Mouse (Mus musculus) cerebellum, adult 2 months (tissue): ENCODE measurements around the gene Zscan25. TPM values are rescaled to one million over a fixed set of nuclear protein-coding genes. Genes with fewer than 3 reads are reported as not detected.
"Not testable (repeated sequence)": the region's sequence is repeated elsewhere in the genome, so short reads cannot be mapped to it uniquely, and the experiment has no call there.

Experiments
- DNase-seq, 2 experiments: peaks; one replicate each; pipeline ENCODE4 v3.0.0; 2021
- H3K27ac ChIP-seq: fragments of 200-500 bp; 2 replicates; pipeline ENCODE4 v1.5.1; 2012; ENCODE audit warnings: low read length, control low read depth, inconsistent platforms; ENCODE audit not compliant: insufficient read depth
- H3K27me3 ChIP-seq: fragments of 200-500 bp; 2 replicates; pipeline ENCODE4 v1.6.1; 2012; ENCODE audit warnings: inconsistent platforms, mild to moderate bottlenecking, low read length, moderate library complexity; ENCODE audit not compliant: control insufficient read depth, insufficient read depth
- H3K4me1 ChIP-seq: fragments of 200-500 bp; 2 replicates; pipeline ENCODE4 v1.6.1; 2011; ENCODE audit warnings: low read length; ENCODE audit not compliant: control insufficient read depth, insufficient read depth
- H3K4me3 ChIP-seq: fragments of 200-500 bp; replicated peaks from 2 replicates; pipeline ENCODE3; 2011; ENCODE audit warnings: mild to moderate bottlenecking, low read depth, low read length, control low read depth; ENCODE audit not compliant: insufficient read depth
- CTCF ChIP-seq: fragments of 200-500 bp; IDR thresholded peaks from 2 replicates; pipeline ENCODE4 v1.5.1; 2011; ENCODE audit warnings: low read depth, mild to moderate bottlenecking, control low read depth, low read length, moderate library complexity, borderline replicate concordance; ENCODE audit not compliant: insufficient read depth
- POLR2A ChIP-seq: fragments of 200-500 bp; IDR thresholded peaks from 2 replicates; pipeline ENCODE4 v1.6.1; 2011; ENCODE audit warnings: low read length, control low read depth, borderline replicate concordance; ENCODE audit not compliant: insufficient read depth
- WGBS: fragments of 180-500 bp; shearing (Covaris S2); methylation state at CpG from one replicate; pipeline ENCODE4 v1.1.7; 2018; 5-methylcytosine and 5-hydroxymethylcytosine counted together
- polyA plus RNA-seq: library from polyadenylated mRNA; depleted of rRNA; stranded (reverse); fragments of >200 nt; gene quantifications from 2 replicates; pipeline ENCODE4 v1.2.3, GENCODE M21; 2012; rRNA removed

Gene Zscan25
- polyA plus RNA-seq, 1 experiment: 17.7 TPM

- no peaks in the 10 kb centered on the region for H3K27me3 ChIP-seq
- H3K27ac ChIP-seq: no peak overlapping the region
- 74% methylated on average over 1 of the region's 1 CpGs for WGBS
- no peak overlapping the region for H3K4me3 ChIP-seq
- DNase-seq: no peak
- TF ChIP-seq CTCF (no peak), POLR2A (no peak)
- no peaks in the 10 kb centered on the region for H3K4me1 ChIP-seq
Observed at GRCm38 (mm10) chr5:145317141-145317540, 36.8 kb downstream of the Zscan25 start.

GRCm38 (mm10) chr5:145338756-145339155 lies 58.5 kb downstream of the Zscan25 start:
- DNase-seq, H3K27me3 ChIP-seq, H3K4me1 ChIP-seq, H3K27ac ChIP-seq, H3K4me3 ChIP-seq: not testable (repeated sequence)

Other genes with a start within 250 kb of the Zscan25 start
- not detected in 2 replicates for gene Gm4871, start 247.7 kb upstream of the Zscan25 start, polyA plus RNA-seq
- not detected in 2 replicates for gene 1700018F24Rik, start 237.5 kb upstream of the Zscan25 start, polyA plus RNA-seq
- 214 and 221 TPM in 2 replicates for gene Arpc1a, start 196.7 kb upstream of the Zscan25 start, polyA plus RNA-seq
- gene Kpna7, start 196.5 kb upstream of the Zscan25 start, polyA plus RNA-seq: not detected in 2 replicates
- 46.2 and 50.2 TPM in 2 replicates for gene Arpc1b, start 166.3 kb upstream of the Zscan25 start, polyA plus RNA-seq
- 61.0 and 70.4 TPM in 2 replicates for gene Pdap1, start 140.3 kb upstream of the Zscan25 start, polyA plus RNA-seq
- gene Bud31, start 140.1 kb upstream of the Zscan25 start, polyA plus RNA-seq: 101 and 106 TPM in 2 replicates
- gene Ptcd1, start 113.4 kb upstream of the Zscan25 start, polyA plus RNA-seq: 20.2 and 22.4 TPM in 2 replicates
- 40.7 and 40.9 TPM in 2 replicates for gene Cpsf4, start 113.3 kb upstream of the Zscan25 start, polyA plus RNA-seq
- 438 and 445 TPM in 2 replicates for gene Atp5j2, start 88.4 kb upstream of the Zscan25 start, polyA plus RNA-seq
- 9.9 and 10.3 TPM in 2 replicates for gene Zkscan14, start 78.6 kb upstream of the Zscan25 start, polyA plus RNA-seq
- 11.0 and 11.2 TPM in 2 replicates for gene Zkscan5, start 75.9 kb upstream of the Zscan25 start, polyA plus RNA-seq
- gene Zfp655, start 48.8 kb upstream of the Zscan25 start, polyA plus RNA-seq: 26.5 and 26.9 TPM in 2 replicates
- gene Cyp3a57, start 64.8 kb downstream of the Zscan25 start, polyA plus RNA-seq: 0.15 TPM in 1 of 2 replicates, not detected in the other
- not detected in 2 replicates for gene Cyp3a16, start 189.2 kb downstream of the Zscan25 start, polyA plus RNA-seq